Mouse (Mus musculus): ENCODE results near the gene Rras. TPM values are rescaled to one million over a fixed set of nuclear protein-coding genes. Genes with fewer than 3 reads are reported as not detected.

Rras gene
- 19.6 and 25.6 TPM in 2 replicates for polyA plus RNA-seq (2015; fragmentation: Nextera tagmentation; extraction: Ambion mirVana)

GRCm38 (mm10) chr7:45017242-45018061 lies at the start of gene Rras:
TSS of gene Rras (plus strand) at chr7:45017961.

DNA sequence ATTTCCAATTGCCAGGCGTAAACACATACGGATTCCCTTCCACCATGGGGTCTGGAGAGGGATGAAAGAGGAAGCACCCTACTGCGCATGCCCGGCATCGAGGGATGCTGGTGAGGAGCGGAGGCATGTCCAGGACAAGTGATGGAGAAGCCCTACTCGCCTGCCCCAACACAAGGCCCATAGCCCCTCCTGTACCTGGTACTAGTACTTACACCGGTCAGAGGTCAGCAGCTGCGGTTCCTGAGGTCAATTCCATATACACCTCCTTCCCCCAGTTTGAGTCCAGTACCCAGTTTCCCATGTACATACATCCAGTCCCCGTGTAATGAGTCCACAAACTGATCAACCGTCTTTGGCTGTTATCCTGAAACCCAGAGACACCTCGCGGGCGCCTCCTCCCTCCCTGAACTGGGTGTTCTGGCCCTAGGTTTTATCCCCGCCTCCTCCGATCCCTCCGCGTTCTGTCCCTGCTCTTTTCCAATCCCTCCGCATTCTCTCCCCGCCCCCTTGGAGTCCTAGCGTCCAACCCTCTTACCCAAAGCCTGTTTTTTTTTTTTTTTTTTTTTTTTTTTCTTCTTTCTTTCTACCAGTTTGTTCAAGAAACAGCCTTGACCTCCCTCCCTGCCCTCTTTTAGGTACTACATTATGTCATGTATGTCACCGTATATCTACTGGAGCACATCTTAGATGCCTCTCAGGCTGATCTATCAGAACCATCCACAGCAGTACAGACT lies 43.2 kb upstream of the Rras start, which contains the start of gene Cpt1c:
Gene Cpt1c, minus strand, starts transcription at position 469 of the 734 bp plus-strand sequence.

GRCm38 (mm10) chr7:44986192-44986878 lies 31.4 kb upstream of the Rras start, which contains the start of gene Prmt1:
TSS of gene Prmt1 (minus strand) at chr7:44986568.

DNA sequence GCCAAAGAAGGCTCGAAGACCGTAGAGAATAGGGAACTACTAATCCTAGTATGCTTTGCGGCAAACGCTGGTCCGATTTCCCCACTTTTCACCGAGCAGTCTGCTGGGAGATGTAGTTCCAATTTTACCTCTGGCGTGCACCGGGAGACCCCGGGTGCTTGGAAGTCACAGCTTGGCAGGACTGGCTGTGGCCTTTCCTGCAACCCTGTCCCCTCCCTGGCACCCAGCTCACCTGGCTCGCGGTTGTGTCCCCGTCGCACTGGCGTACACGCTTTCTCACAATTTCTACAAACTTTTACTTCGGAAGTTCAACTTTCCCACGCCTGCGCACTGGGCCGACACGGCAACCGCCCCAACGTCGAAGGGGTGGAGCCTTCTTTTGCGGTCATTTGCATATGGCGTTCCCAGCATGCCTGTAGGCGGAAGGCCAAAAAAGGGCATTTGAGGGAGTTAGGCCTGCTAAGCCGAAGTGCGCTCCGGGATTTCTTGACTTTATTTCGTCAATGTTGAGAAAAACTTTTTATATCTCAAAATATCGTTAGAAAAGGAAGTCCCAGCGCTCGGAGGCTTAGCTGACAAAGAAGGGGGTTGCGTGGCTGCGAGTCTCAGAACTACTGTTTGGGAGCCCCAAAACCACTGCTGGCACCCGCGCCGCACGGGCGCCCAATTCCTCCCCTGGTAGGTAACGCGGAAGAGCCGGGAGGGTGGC lies 20.4 kb upstream of the Rras start, which contains the start of gene Irf3:
Gene Irf3, plus strand, starts transcription at position 418 of the 709 bp plus-strand sequence.

DNA sequence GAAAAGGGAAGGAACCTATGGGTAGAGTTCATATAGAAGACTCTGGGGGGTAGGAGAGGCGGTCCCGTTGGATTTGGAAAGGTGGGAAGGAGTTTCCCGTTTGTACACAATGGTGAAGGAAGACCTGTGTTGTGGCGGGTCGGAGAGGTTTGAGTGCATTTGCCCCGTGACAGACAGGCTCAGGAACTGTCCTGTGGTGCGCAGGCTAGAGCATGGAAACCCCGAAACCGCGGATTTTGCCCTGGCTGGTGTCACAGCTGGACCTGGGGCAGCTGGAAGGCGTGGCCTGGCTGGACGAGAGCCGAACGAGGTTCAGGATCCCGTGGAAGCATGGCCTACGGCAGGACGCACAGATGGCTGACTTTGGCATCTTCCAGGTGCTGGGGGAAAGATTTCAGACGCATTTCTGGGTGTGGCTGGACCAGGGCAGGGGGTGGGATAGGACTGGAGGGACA lies 19.2 kb upstream of the Rras start, which contains the start of gene Bcl2l12:
Gene Bcl2l12, minus strand, starts transcription at position 212 of the 455 bp plus-strand sequence.

DNA sequence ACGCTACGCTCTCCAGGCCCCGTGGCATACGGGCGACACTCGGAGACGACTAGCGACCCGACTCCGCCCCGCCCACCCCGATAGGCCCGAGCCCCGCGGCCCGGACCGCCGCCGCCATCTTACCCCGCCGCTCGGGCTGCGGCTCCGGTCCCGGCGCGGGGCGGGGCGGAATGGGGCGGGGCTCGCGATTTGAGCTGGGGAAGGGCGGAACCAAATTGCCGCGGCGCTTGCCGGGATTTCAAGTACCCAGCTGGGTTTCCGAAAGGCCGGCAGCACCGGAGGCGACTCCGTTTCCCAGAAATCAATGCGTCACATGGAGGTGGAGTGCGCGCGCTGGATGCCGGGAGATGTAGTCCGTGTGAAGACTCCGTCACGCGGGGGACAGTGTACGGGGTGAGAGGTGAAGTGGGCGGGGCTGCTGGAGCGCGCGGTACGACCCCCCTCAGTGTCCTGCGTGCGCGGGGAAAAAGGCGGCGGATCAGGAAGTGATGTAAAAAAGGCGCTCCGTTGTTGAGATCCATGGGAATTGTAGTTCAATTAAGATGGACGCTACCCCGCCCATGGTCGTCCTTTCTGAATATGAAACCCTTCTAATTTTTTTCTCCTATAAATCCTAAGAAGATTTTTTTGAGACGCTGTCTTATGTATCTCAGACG lies 1.7 kb upstream of the Rras start, which contains the start of gene Scaf1:
Gene Scaf1, minus strand, starts transcription at position 407 of the 656 bp plus-strand sequence.

DNA sequence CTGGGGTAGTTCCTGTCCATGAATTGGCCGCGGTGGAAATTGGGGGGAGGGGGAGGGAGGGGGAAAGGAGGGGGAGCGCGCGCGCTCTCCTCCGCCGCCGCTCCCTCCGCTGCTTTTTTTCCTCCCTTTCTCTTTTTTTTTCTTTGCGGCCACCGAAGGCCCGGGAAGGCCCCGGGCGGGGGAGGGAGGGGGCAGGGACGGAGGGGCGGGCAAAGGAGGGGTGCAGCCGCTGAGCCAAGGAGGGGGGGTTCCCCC lies 35.0 kb downstream of the Rras start, which contains the start of gene Prr12:
Gene Prr12, minus strand, starts transcription at position 20 of the 255 bp plus-strand sequence.

GRCm38 (mm10) chr7:45062239-45062835 lies 44.6 kb downstream of the Rras start, which contains the start of the genes Nosip and Prrg2:
TSS of gene Nosip (plus strand) at chr7:45062429.
TSS of gene Prrg2 (minus strand) at chr7:45062677.

Small RNA genes within 50 kb of the gene (microRNA-seq; reads per million reads assigned to microRNA genes)
- not detected for gene Mir7054

Other genes with a start within 250 kb of the Rras start
- 30.3 and 34.3 TPM in 2 replicates for gene Nup62, start 201.9 kb upstream of the Rras start, polyA plus RNA-seq (2015; fragmentation: Nextera tagmentation; extraction: Ambion mirVana)
- gene Il4i1, start 201.6 kb upstream of the Rras start, polyA plus RNA-seq (2015; fragmentation: Nextera tagmentation; extraction: Ambion mirVana): 0.65 and 0.75 TPM in 2 replicates
- gene Atf5, start 201.3 kb upstream of the Rras start, polyA plus RNA-seq (2015; fragmentation: Nextera tagmentation; extraction: Ambion mirVana): 4.6 TPM in 2 replicates
- 90.2 and 91.0 TPM in 2 replicates for gene Akt1s1, start 169.0 kb upstream of the Rras start, polyA plus RNA-seq (2015; fragmentation: Nextera tagmentation; extraction: Ambion mirVana)
- gene Tbc1d17, start 168.9 kb upstream of the Rras start, polyA plus RNA-seq (2015; fragmentation: Nextera tagmentation; extraction: Ambion mirVana): 103 and 107 TPM in 2 replicates
- 27.6 and 30.9 TPM in 2 replicates for gene Pnkp, start 160.8 kb upstream of the Rras start, polyA plus RNA-seq (2015; fragmentation: Nextera tagmentation; extraction: Ambion mirVana)
- 473 and 497 TPM in 2 replicates for gene Ptov1, start 148.2 kb upstream of the Rras start, polyA plus RNA-seq (2015; fragmentation: Nextera tagmentation; extraction: Ambion mirVana)
- gene Med25, start 125.2 kb upstream of the Rras start, polyA plus RNA-seq (2015; fragmentation: Nextera tagmentation; extraction: Ambion mirVana): 102 and 116 TPM in 2 replicates
- gene Fuz, start 121.9 kb upstream of the Rras start, polyA plus RNA-seq (2015; fragmentation: Nextera tagmentation; extraction: Ambion mirVana): 15.0 and 17.1 TPM in 2 replicates
- gene Ap2a1, start 88.5 kb upstream of the Rras start, polyA plus RNA-seq (2015; fragmentation: Nextera tagmentation; extraction: Ambion mirVana): 115 and 126 TPM in 2 replicates
- 0.13 and 0.25 TPM in 2 replicates for gene Tsks, start 74.8 kb upstream of the Rras start, polyA plus RNA-seq (2015; fragmentation: Nextera tagmentation; extraction: Ambion mirVana)
- gene Cpt1c, start 43.1 kb upstream of the Rras start, polyA plus RNA-seq (2015; fragmentation: Nextera tagmentation; extraction: Ambion mirVana): 47.3 and 54.4 TPM in 2 replicates
- 421 and 486 TPM in 2 replicates for gene Prmt1, start 31.4 kb upstream of the Rras start, polyA plus RNA-seq (2015; fragmentation: Nextera tagmentation; extraction: Ambion mirVana)
- 39.9 and 41.6 TPM in 2 replicates for gene Irf3, start 20.3 kb upstream of the Rras start, polyA plus RNA-seq (2015; fragmentation: Nextera tagmentation; extraction: Ambion mirVana)
- 9.2 and 11.8 TPM in 2 replicates for gene Bcl2l12, start 19.2 kb upstream of the Rras start, polyA plus RNA-seq (2015; fragmentation: Nextera tagmentation; extraction: Ambion mirVana)
- gene Scaf1, start 1.6 kb upstream of the Rras start, polyA plus RNA-seq (2015; fragmentation: Nextera tagmentation; extraction: Ambion mirVana): 46.4 and 54.3 TPM in 2 replicates
- 9.7 and 11.6 TPM in 2 replicates for gene Prr12, start 34.9 kb downstream of the Rras start, polyA plus RNA-seq (2015; fragmentation: Nextera tagmentation; extraction: Ambion mirVana)
- gene Nosip, start 44.5 kb downstream of the Rras start, polyA plus RNA-seq (2015; fragmentation: Nextera tagmentation; extraction: Ambion mirVana): 59.8 and 66.5 TPM in 2 replicates
- 14.7 and 15.8 TPM in 2 replicates for gene Prrg2, start 44.7 kb downstream of the Rras start, polyA plus RNA-seq (2015; fragmentation: Nextera tagmentation; extraction: Ambion mirVana)
- 57.0 and 59.7 TPM in 2 replicates for gene Rcn3, start 74.3 kb downstream of the Rras start, polyA plus RNA-seq (2015; fragmentation: Nextera tagmentation; extraction: Ambion mirVana)
- gene Fcgrt, start 85.9 kb downstream of the Rras start, polyA plus RNA-seq (2015; fragmentation: Nextera tagmentation; extraction: Ambion mirVana): 50.0 and 59.6 TPM in 2 replicates
- 748 and 784 TPM in 2 replicates for gene Rps11, start 106.5 kb downstream of the Rras start, polyA plus RNA-seq (2015; fragmentation: Nextera tagmentation; extraction: Ambion mirVana)
- 715 and 776 TPM in 2 replicates for gene Rpl13a, start 110.8 kb downstream of the Rras start, polyA plus RNA-seq (2015; fragmentation: Nextera tagmentation; extraction: Ambion mirVana)
- gene Gm45713, start 118.3 kb downstream of the Rras start, polyA plus RNA-seq (2015; fragmentation: Nextera tagmentation; extraction: Ambion mirVana): 0.63 TPM in 1 of 2 replicates, not detected in the other
- gene Flt3l, start 118.5 kb downstream of the Rras start, polyA plus RNA-seq (2015; fragmentation: Nextera tagmentation; extraction: Ambion mirVana): 2.4 and 2.9 TPM in 2 replicates
- 63.5 and 72.6 TPM in 2 replicates for gene Pih1d1, start 136.3 kb downstream of the Rras start, polyA plus RNA-seq (2015; fragmentation: Nextera tagmentation; extraction: Ambion mirVana)
- 14.5 and 17.7 TPM in 2 replicates for gene Aldh16a1, start 136.6 kb downstream of the Rras start, polyA plus RNA-seq (2015; fragmentation: Nextera tagmentation; extraction: Ambion mirVana)
- gene Slc17a7, start 146.0 kb downstream of the Rras start, polyA plus RNA-seq (2015; fragmentation: Nextera tagmentation; extraction: Ambion mirVana): 0.29 and 1.2 TPM in 2 replicates
- not detected in 2 replicates for gene Gfy, start 161.6 kb downstream of the Rras start, polyA plus RNA-seq (2015; fragmentation: Nextera tagmentation; extraction: Ambion mirVana)
- not detected in 2 replicates for gene Pth2, start 163.0 kb downstream of the Rras start, polyA plus RNA-seq (2015; fragmentation: Nextera tagmentation; extraction: Ambion mirVana)
- gene Ccdc155, start 186.9 kb downstream of the Rras start, polyA plus RNA-seq (2015; fragmentation: Nextera tagmentation; extraction: Ambion mirVana): 0.42 and 0.50 TPM in 2 replicates
- 27.6 and 29.1 TPM in 2 replicates for gene Dkkl1, start 194.2 kb downstream of the Rras start, polyA plus RNA-seq (2015; fragmentation: Nextera tagmentation; extraction: Ambion mirVana)
- gene Tead2, start 197.8 kb downstream of the Rras start, polyA plus RNA-seq (2015; fragmentation: Nextera tagmentation; extraction: Ambion mirVana): 18.3 and 18.6 TPM in 2 replicates
- gene Cd37, start 221.2 kb downstream of the Rras start, polyA plus RNA-seq (2015; fragmentation: Nextera tagmentation; extraction: Ambion mirVana): 3.1 and 4.6 TPM in 2 replicates
- 2.2 and 2.6 TPM in 2 replicates for gene Slc6a16, start 223.1 kb downstream of the Rras start, polyA plus RNA-seq (2015; fragmentation: Nextera tagmentation; extraction: Ambion mirVana)

Data from neural tube, postnatal 0 days (tissue).